Mouse (Mus musculus) stomach, postnatal 0 days (tissue): ENCODE data around the gene Zc3h18.

Source experiments
- CTCF ChIP-seq: IDR thresholded peaks from 2 replicates; pipeline ENCODE4 v1.5.1; 2016; ENCODE audit warnings: antibody characterized with exemption, low read depth, mild to moderate bottlenecking, moderate library complexity
- EP300 ChIP-seq: optimal IDR thresholded peaks from 2 replicates; pipeline ENCODE3; 2016; ENCODE audit warnings: antibody characterized with exemption

DNA sequence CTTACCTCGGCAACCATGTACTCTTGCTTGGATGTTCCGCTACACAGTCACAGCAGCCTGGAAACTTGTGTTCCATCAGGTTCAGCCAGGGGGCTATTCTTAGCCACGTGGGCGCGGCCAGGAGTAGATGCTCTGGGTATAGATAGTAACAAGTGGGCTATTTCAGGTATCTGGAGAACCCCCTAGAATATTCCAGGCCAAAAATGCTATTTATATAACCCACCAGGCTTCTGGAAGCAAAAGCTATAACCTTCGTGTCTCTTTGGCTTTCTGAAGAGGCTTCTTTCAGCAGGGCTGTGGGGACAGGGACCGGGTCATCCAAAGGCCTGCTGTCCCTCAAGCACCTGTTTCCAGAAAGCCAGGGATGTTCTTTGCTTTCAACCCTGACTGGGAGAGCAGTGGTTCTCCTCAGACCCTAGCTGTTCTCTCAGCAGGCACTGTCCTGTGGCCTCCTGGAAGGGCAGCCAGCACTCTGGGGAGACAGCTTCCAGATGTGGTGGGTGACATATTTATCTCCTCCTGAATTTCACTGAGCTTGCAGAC is 74.8 kb downstream of the Zc3h18 start:
- TF ChIP-seq EP300 (no peak), CTCF (no peak)
